Mouse (Mus musculus) heart, adult 2 months (tissue): ENCODE measurements around the gene Tmem214. TPM values are rescaled to one million over a fixed set of nuclear protein-coding genes. Genes with fewer than 3 reads are reported as not detected.
A peak's percentile ranks its signal among the peaks of the same experiment; 100 is the strongest.

Source experiments
- DNase-seq, 2 experiments: peaks; one replicate each; pipeline ENCODE4 v3.0.0; 2021
- H3K27ac ChIP-seq: fragments of 200-600 bp; 2 replicates; pipeline ENCODE4 v1.8.1; 2022
- H3K27me3 ChIP-seq: fragments of 200-500 bp; 2 replicates; pipeline ENCODE4 v1.6.1; 2012; ENCODE audit warnings: mild to moderate bottlenecking, low read length, inconsistent platforms, mixed read lengths; ENCODE audit not compliant: control insufficient read depth, insufficient read depth
- H3K36me3 ChIP-seq: fragments of 200-500 bp; 2 replicates; pipeline ENCODE4 v1.6.1; 2012; ENCODE audit warnings: low read length, inconsistent platforms; ENCODE audit not compliant: control insufficient read depth, insufficient read depth
- H3K4me1 ChIP-seq: fragments of 200-500 bp; 2 replicates; pipeline ENCODE4 v1.6.1; 2011; ENCODE audit warnings: low read length; ENCODE audit not compliant: control insufficient read depth, insufficient read depth
- H3K4me3 ChIP-seq: fragments of 200-600 bp; 2 replicates; pipeline ENCODE4 v1.8.1; 2022
- H3K79me2 ChIP-seq: fragments of 200-500 bp; replicated peaks from 2 replicates; pipeline ENCODE4 v1.6.1; 2012; ENCODE audit warnings: mild to moderate bottlenecking, inconsistent platforms, low read length, moderate library complexity, mixed read lengths; ENCODE audit not compliant: control insufficient read depth, insufficient read depth
- H3K9ac ChIP-seq: fragments of 200-500 bp; 2 replicates; pipeline ENCODE4 v1.6.1; 2012; ENCODE audit warnings: low read depth, mild to moderate bottlenecking, control low read depth, inconsistent platforms, low read length, mixed read lengths
- CTCF ChIP-seq: fragments of 200-600 bp; IDR thresholded peaks from 2 replicates; pipeline ENCODE4 v1.8.1; 2022; ENCODE audit warnings: antibody characterized with exemption, mild to moderate bottlenecking, moderate library complexity
- EP300 ChIP-seq: fragments of 200-500 bp; IDR thresholded peaks from 2 replicates; pipeline ENCODE4 v1.6.1; 2011; ENCODE audit warnings: low read depth, low read length, control low read depth; ENCODE audit not compliant: insufficient read depth
- POLR2A ChIP-seq: fragments of 200-500 bp; IDR thresholded peaks from 2 replicates; pipeline ENCODE4 v1.6.1; 2011; ENCODE audit warnings: mild to moderate bottlenecking, low read depth, low read length, control low read depth; ENCODE audit not compliant: insufficient read depth
- WGBS: fragments of 180-500 bp; shearing (Covaris S2); methylation state at CpG from one replicate; pipeline ENCODE4 v1.1.7; 2018; 5-methylcytosine and 5-hydroxymethylcytosine counted together
- intact Hi-C: fragments of 180-260 bp; cut with DNase I; formaldehyde crosslinking; loops from one replicate; pipeline ENCODE4 v1.15.1; 2025
- long read RNA-seq: library from polyadenylated mRNA; stranded (forward); transcript quantifications from one replicate; pipeline ENCODE4 v2.0.0, GENCODE M21; 2021
- polyA plus RNA-seq: library from polyadenylated mRNA; depleted of rRNA; stranded (reverse); fragments of >200 nt; gene quantifications from 2 replicates; pipeline ENCODE4 v1.2.3, GENCODE M21; 2012; rRNA removed
- total RNA-seq, 2 experiments: library from RNA; stranded (reverse); gene quantifications; 2 replicates each; pipeline ENCODE4 v1.2.3; 2021

The Tmem214 gene
- total RNA-seq (10 to 100 TPM; 34.7 to 37.5 TPM), polyA plus RNA-seq (55.3 and 55.7 TPM in 2 replicates)
- long read RNA-seq, full-length matches to known transcripts = 90 of 99 reads
- long read RNA-seq, partial matches to known transcripts = 5 of 99 reads
- long read RNA-seq, other reads (novel, unspliced or antisense) = 4 of 99 reads

GRCm38 (mm10) chr5:30867712-30868111, at the start of gene Tmem214:
Gene Tmem214, plus strand, starts transcription at chr5:30868012.
- Histone ChIP-seq H3K4me3 (no peak within 1 kb of the TSS), H3K36me3 (peaks cover 4% of the 10 kb centered on the region; the same call in 1 of the 2 replicates), H3K9ac (no peak within 1 kb of the TSS), H3K79me2 (no peaks in the 10 kb centered on the region), H3K27me3 (no peaks in the 10 kb centered on the region), H3K27ac (peak within 1 kb of the TSS; percentile 91), H3K4me1 (peaks cover 3% of the 10 kb centered on the region)
- 96% methylated on average over 3 of the region's 3 CpGs for WGBS
- TF ChIP-seq EP300 (no peak), POLR2A (no peak), CTCF (no peak)
- intact Hi-C loops = loop anchor here (2.0 to 5.0 kb wide), 4 partner anchors 39 to 60 kb away; partner anchors contain the start of gene Ost4
- DNase-seq = no peak

GRCm38 (mm10) chr5:30818758-30819309, 49.0 kb upstream of the Tmem214 start:
- H3K36me3 ChIP-seq = no peaks in the 10 kb centered on the region; the same call in 1 of the 2 replicates
- TF ChIP-seq POLR2A (no peak), EP300 (no peak), CTCF (no peak)
- no peak for DNase-seq
- H3K4me1 ChIP-seq = peaks cover 11% of the 10 kb centered on the region
- no peak overlapping the region for H3K27ac ChIP-seq
- H3K4me3 ChIP-seq = no peak overlapping the region
- intact Hi-C loops = no loop called here
- no peaks in the 10 kb centered on the region for H3K27me3 ChIP-seq
- no peak overlapping the region for H3K9ac ChIP-seq
- WGBS = 87% methylated on average over 8 of the region's 8 CpGs
- H3K79me2 ChIP-seq = peaks cover 3% of the 10 kb centered on the region; the same call in 1 of the 2 replicates

- H3K4me3 ChIP-seq = no peak overlapping the region
- 52% methylated on average over 5 of the region's 5 CpGs for WGBS
- H3K4me1 ChIP-seq = peaks cover 7% of the 10 kb centered on the region; the same call in 1 of the 2 replicates
- DNase-seq = no peak
- no peak overlapping the region for H3K9ac ChIP-seq
- H3K27me3 ChIP-seq = no peaks in the 10 kb centered on the region
- intact Hi-C loops = no loop called here
- no peak for TF ChIP-seq EP300
- TF ChIP-seq POLR2A = no peak
- TF ChIP-seq CTCF = no peak
- H3K79me2 ChIP-seq = peaks cover 3% of the 10 kb centered on the region; the same call in 1 of the 2 replicates
- no peak overlapping the region for H3K27ac ChIP-seq
- H3K36me3 ChIP-seq = no peaks in the 10 kb centered on the region; the same call in 1 of the 2 replicates
Observed at GRCm38 (mm10) chr5:30822689-30823088, 45.1 kb upstream of the Tmem214 start.

GRCm38 (mm10) chr5:30823091-30823490, 44.7 kb upstream of the Tmem214 start:
- Histone ChIP-seq H3K27me3 (no peaks in the 10 kb centered on the region), H3K4me3 (no peak overlapping the region), H3K36me3 (no peaks in the 10 kb centered on the region; the same call in 1 of the 2 replicates), H3K4me1 (peaks cover 7% of the 10 kb centered on the region; the same call in 1 of the 2 replicates), H3K79me2 (peaks cover 3% of the 10 kb centered on the region; the same call in 1 of the 2 replicates), H3K9ac (no peak overlapping the region), H3K27ac (no peak overlapping the region)
- intact Hi-C loops = no loop called here
- WGBS = 61% methylated on average over 3 of the region's 3 CpGs
- no peak for TF ChIP-seq CTCF
- TF ChIP-seq POLR2A = no peak
- TF ChIP-seq EP300 = no peak
- no peak for DNase-seq

- Histone ChIP-seq H3K27ac (no peak overlapping the region), H3K27me3 (no peaks in the 10 kb centered on the region), H3K4me1 (peaks cover 7% of the 10 kb centered on the region; the same call in 1 of the 2 replicates), H3K9ac (no peak overlapping the region), H3K79me2 (peaks cover 3% of the 10 kb centered on the region; the same call in 1 of the 2 replicates), H3K36me3 (no peaks in the 10 kb centered on the region; the same call in 1 of the 2 replicates), H3K4me3 (no peak overlapping the region)
- intact Hi-C loops = no loop called here
- 90% methylated on average over 11 of the region's 11 CpGs for WGBS
- DNase-seq = no peak
- TF ChIP-seq EP300 (no peak), CTCF (no peak), POLR2A (no peak)
Observed at GRCm38 (mm10) chr5:30824124-30824988, 43.5 kb upstream of the Tmem214 start.
